Mouse (Mus musculus): Measurements from ENCODE around the gene Cyp2d22. TPM values are rescaled to one million over a fixed set of nuclear protein-coding genes. Genes with fewer than 3 reads are reported as not detected.
"Not testable (repeated sequence)": the region's sequence is repeated elsewhere in the genome, so short reads cannot be mapped to it uniquely, and the experiment has no call there.

Cyp2d22 gene
- polyA plus RNA-seq, 1 experiment = 0.78 TPM

DNA sequence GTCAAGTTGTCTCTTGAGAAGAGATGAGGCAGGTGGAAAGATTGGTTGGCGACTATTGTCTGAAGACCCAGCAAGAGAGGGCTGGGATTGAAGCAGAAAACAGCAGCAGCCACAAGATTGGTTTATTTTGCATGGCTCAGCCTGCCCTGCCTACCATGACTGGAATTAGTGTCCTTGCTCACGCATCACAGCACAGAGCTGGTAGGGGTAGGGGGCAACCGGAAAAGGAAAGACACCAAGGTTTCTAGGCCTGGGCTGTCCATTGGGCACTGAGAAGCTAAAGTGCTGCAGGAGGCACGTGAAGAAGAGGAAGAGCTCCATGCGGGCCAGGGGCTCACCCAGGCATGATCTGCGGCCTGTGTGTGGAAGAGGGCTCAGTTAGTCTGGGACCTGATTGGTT, 22.7 kb upstream of the Cyp2d22 start:
- no peak for TF ChIP-seq POLR2A (IDR thresholded peaks at IDR 0.05; ENCODE audit: borderline replicate concordance, low read depth, low read length)
- TF ChIP-seq CTCF (IDR thresholded peaks at IDR 0.05; ENCODE audit: low read depth, low read length) = no peak
- Histone ChIP-seq H3K4me3 (ENCODE audit: insufficient read depth, low read length) (no peak overlapping the region), H3K4me1 (ENCODE audit: control insufficient read depth, insufficient read depth, low read length) (no peaks in the 10 kb centered on the region), H3K27ac (ENCODE audit: insufficient read depth, low read depth, low read length) (no peak overlapping the region)

DNA sequence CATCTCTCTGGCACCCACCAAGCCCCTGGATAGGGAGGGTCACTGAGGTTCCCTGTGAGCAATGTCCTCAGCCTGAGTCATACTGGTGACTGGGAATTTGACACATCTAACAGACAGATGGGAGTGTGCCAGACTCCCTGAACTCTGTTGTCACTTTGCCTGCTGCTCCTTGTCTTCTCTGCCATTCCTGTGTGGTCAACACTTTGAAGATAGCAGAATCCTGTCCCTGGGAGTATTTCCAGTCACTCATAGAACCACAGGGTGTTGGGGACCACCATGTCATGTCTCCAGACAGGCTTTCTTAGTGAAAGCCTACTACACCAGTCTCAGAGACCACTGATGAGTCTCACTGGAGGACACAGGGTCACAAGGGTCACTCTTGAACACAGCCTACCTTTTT, 22.0 kb upstream of the Cyp2d22 start:
- Histone ChIP-seq H3K4me1 (ENCODE audit: control insufficient read depth, insufficient read depth, low read length) (no peaks in the 10 kb centered on the region), H3K27ac (ENCODE audit: insufficient read depth, low read depth, low read length) (no peak overlapping the region), H3K4me3 (ENCODE audit: insufficient read depth, low read length) (no peak overlapping the region)
- TF ChIP-seq CTCF (IDR thresholded peaks at IDR 0.05; ENCODE audit: low read depth, low read length) (no peak), POLR2A (IDR thresholded peaks at IDR 0.05; ENCODE audit: borderline replicate concordance, low read depth, low read length) (no peak)

DNA sequence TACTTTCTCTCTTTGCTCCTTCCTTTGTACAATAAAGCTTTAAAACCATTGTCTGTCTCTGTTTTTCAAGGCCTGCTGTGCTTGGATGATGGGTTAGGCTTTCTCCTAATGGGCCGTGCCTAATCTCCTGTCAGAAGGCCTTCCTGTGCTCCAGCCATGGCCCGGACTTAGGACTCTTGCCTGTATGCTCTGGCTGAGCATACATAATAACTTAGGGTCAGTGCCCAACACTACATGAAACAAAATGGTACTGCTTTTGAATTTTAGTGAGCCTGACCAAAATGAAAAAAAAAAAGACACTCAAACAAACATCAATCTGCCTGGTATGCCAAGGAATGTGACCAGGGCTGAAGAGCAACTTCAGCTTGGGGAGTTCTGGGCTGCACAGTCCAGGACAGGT, 21.5 kb upstream of the Cyp2d22 start:
- TF ChIP-seq POLR2A (IDR thresholded peaks at IDR 0.05; ENCODE audit: borderline replicate concordance, low read depth, low read length) = no peak
- no peak for TF ChIP-seq CTCF (IDR thresholded peaks at IDR 0.05; ENCODE audit: low read depth, low read length)
- no peak overlapping the region for H3K4me3 ChIP-seq (ENCODE audit: insufficient read depth, low read length)
- no peak overlapping the region for H3K27ac ChIP-seq (ENCODE audit: insufficient read depth, low read depth, low read length)
- no peaks in the 10 kb centered on the region for H3K4me1 ChIP-seq (ENCODE audit: control insufficient read depth, insufficient read depth, low read length)

DNA sequence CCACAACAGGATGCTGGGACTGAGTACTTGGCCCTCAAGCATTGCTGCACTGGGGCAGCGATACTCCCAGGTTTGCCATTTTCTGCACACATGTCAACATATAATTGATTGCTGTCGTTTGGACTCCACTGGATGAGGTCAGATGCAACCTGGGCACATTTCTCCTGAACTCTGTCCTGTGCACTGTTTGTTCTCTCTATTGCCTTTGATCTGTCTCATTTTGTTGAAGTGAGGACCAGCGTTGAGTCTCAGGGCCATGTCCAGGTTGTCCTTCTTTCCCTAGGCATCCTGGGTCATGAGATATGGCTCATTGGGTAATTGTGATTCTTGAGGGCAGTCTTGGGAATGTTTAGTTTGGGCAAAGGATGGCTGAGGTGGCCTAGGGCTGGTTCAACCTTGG, 15.9 kb upstream of the Cyp2d22 start:
- not testable (repeated sequence) for H3K27ac ChIP-seq (ENCODE audit: insufficient read depth, low read depth, low read length); H3K4me3 ChIP-seq (ENCODE audit: insufficient read depth, low read length); H3K4me1 ChIP-seq (ENCODE audit: control insufficient read depth, insufficient read depth, low read length)

DNA sequence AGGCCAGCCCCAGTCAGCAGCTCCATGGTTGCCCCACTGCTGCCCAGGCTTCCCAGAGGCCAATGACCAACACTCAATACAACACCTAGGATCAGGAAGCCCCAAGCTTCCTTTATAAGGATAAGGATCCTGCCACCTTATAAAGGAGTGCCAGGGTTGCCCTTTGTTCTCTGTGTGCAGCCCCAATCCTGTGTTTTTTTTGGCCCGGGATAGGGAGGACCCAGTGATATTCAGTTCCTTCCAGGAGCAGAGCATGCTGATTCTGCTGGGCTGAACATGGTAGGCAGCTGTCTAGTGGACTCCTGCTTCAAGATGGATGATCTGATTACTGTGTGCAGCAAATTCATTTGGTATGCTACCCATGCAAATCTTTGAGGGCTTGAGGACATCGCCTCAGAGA, 13.9 kb upstream of the Cyp2d22 start, which contains the start of gene Cyp2d11:
Gene Cyp2d11, minus strand, starts transcription at position 101 of the 400 bp plus-strand sequence.
- not testable (repeated sequence) for H3K27ac ChIP-seq (ENCODE audit: insufficient read depth, low read depth, low read length); H3K4me3 ChIP-seq (ENCODE audit: insufficient read depth, low read length); H3K4me1 ChIP-seq (ENCODE audit: control insufficient read depth, insufficient read depth, low read length)

DNA sequence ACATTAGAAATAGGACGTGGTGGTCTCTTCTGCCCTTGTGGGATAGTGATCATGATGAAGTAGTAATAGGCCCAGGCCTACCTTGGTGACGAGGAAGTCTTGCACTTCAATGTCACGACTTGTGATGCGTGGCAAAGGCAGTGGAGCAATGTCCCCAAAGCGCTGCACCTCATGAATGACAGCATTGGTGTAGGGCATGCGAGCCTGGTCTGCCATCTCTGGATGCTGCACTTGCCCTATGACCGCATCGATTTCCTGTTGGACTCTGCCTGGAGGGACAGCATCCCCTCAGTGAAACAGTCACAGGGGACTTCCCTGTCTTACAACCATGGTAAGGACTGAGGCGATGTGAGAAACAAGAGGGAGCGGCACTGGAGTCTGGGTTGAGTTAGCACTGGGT, 9.9 kb upstream of the Cyp2d22 start:
- not testable (repeated sequence) for H3K4me1 ChIP-seq (ENCODE audit: control insufficient read depth, insufficient read depth, low read length); H3K27ac ChIP-seq (ENCODE audit: insufficient read depth, low read depth, low read length); H3K4me3 ChIP-seq (ENCODE audit: insufficient read depth, low read length)

DNA sequence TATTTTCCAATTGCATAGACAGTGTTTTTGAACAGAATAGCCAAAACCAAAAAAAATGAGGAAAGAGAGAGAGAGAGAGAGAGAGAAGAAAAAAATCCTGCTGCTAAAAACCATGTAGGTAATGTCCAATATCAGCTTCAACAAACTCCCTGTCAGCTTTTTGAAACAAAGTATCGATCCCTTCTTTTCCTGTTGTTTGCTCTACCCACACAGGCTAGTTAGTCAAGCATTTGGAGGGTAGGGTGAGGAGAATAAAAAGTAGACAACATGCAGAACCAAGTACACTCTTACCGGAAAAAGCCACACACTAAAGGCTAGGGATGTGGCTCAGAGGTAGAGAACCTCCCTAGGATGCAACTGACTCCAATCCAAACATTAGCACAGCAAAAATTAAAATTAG, 5.7 kb upstream of the Cyp2d22 start:
- Histone ChIP-seq H3K4me3 (ENCODE audit: insufficient read depth, low read length) (no peak overlapping the region), H3K27ac (ENCODE audit: insufficient read depth, low read depth, low read length) (no peak overlapping the region), H3K4me1 (ENCODE audit: control insufficient read depth, insufficient read depth, low read length) (no peaks in the 10 kb centered on the region)
- no peak for TF ChIP-seq POLR2A (IDR thresholded peaks at IDR 0.05; ENCODE audit: borderline replicate concordance, low read depth, low read length)
- no peak for TF ChIP-seq CTCF (IDR thresholded peaks at IDR 0.05; ENCODE audit: low read depth, low read length)

DNA sequence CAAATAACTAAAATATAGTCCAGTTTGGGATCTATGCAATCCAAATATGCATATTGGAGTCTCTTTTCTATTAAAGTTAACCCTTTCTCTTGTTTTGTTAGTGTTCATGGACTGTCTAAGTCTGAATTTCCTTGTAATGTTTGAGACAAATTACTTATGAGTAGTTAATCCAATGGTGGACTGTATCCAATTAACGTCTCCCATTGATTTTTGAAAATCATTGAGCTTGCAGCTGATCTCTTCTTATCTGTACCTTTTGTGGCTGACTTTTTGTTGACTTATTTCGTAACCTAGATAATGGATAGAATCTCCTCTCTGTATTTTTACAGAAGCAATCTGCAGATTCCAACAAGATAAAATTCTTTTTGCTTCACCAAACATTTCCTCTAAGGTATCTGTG, 2.4 kb upstream of the Cyp2d22 start:
- Histone ChIP-seq H3K4me3 (ENCODE audit: insufficient read depth, low read length) (no peak overlapping the region), H3K27ac (ENCODE audit: insufficient read depth, low read depth, low read length) (no peak overlapping the region), H3K4me1 (ENCODE audit: control insufficient read depth, insufficient read depth, low read length) (0 out of 2 replicates have a peak, but pooled peaks cover 3% of the 10 kb centered on the region)
- TF ChIP-seq POLR2A (IDR thresholded peaks at IDR 0.05; ENCODE audit: borderline replicate concordance, low read depth, low read length) = no peak
- TF ChIP-seq CTCF (IDR thresholded peaks at IDR 0.05; ENCODE audit: low read depth, low read length) = no peak

DNA sequence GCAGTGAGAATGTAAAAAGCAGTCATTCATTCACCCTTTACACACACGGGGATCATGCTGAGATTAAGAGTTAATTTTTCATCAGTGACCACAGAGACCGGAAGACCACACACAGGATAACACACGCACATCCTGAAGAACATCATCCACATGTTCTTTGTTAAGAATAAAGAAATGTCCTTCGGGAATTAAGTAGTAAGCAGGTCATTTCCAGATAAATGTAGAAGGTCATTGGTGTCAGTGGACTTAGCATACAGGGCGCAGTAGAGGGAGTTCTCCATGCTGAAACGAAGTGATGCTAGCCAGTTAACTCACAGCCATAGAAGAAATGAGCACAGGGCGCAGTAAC, 628 bp upstream of the Cyp2d22 start:
- Histone ChIP-seq H3K4me1 (ENCODE audit: control insufficient read depth, insufficient read depth, low read length) (0 out of 2 replicates have a peak, but pooled peaks cover 3% of the 10 kb centered on the region), H3K27ac (ENCODE audit: insufficient read depth, low read depth, low read length) (no peak overlapping the region), H3K4me3 (ENCODE audit: insufficient read depth, low read length) (no peak overlapping the region)
- TF ChIP-seq CTCF (IDR thresholded peaks at IDR 0.05; ENCODE audit: low read depth, low read length) (no peak), POLR2A (IDR thresholded peaks at IDR 0.05; ENCODE audit: borderline replicate concordance, low read depth, low read length) (no peak)

DNA sequence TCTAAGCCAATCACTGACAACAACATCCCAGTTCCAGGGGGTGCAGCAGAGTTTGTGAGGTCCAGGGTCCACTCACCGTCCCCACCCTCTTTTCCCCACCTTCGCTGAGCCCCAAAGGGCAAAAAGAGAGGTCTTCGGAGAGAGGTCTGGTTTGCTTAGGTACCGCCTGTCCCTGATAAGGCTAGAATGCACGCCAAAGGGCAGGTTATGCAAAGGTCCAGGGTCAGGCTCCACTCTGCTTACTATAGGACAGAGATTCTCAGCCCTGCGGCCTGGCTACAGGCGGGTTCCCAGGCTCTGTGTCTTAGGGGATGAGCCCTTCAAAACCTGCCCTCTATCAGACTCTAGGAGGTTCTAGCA, 569 bp downstream of the Cyp2d22 start:
- Histone ChIP-seq H3K4me1 (ENCODE audit: control insufficient read depth, insufficient read depth, low read length) (0 out of 2 replicates have a peak, but pooled peaks cover 3% of the 10 kb centered on the region), H3K27ac (ENCODE audit: insufficient read depth, low read depth, low read length) (no peak overlapping the region), H3K4me3 (ENCODE audit: insufficient read depth, low read length) (no peak overlapping the region; the same call in 1 of the 2 replicates)
- TF ChIP-seq CTCF (IDR thresholded peaks at IDR 0.05; ENCODE audit: low read depth, low read length) = no peak
- TF ChIP-seq POLR2A (IDR thresholded peaks at IDR 0.05; ENCODE audit: borderline replicate concordance, low read depth, low read length) = no peak

DNA sequence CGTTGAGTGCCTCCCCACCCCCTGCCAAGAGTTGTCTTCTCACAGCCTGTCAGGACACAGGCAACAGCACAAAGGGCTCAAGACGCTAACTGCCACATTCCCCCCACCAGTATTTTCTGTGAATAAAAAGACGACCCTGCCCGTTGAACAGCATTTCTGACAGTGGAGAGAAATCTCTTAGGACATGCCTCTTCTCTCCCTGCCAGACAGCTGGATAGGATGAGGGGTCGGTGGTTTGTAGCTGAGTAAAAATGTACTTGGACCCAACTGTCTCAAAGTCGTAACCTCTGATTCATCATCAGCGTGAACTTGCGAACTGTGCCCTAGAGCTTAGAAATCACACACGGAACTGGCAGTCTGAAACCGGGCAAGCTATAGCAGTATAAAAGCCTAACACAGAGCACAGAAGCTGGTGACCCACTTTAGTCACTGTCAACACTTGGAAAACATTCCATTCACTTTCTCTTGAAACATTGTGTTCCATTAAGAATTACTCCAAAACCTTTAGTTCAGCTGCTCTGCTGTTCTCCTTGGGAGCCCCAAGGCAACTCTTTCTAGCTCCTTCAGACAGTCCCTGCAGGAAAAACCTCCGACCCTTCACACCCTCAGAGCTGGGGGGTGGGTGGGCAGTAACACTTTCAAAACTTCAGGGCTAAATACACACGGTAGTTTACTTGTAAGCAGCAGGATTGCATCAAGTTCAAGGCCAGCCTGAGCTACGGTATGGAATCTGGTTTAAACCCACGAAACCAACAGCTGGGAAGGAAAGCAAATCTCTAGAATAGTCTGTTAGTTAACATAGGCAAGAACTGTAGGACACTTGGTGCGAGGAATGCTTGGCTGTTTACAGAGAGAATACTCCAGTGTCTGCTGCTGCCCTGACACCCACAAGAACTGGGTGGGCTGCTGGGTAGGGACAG, 1.5 kb downstream of the Cyp2d22 start:
- H3K27ac ChIP-seq (ENCODE audit: insufficient read depth, low read depth, low read length) = no peak overlapping the region
- H3K4me3 ChIP-seq (ENCODE audit: insufficient read depth, low read length) = no peak overlapping the region
- H3K4me1 ChIP-seq (ENCODE audit: control insufficient read depth, insufficient read depth, low read length) = 0 out of 2 replicates have a peak, but pooled peaks cover 3% of the 10 kb centered on the region
- TF ChIP-seq POLR2A (IDR thresholded peaks at IDR 0.05; ENCODE audit: borderline replicate concordance, low read depth, low read length) = no peak
- no peak for TF ChIP-seq CTCF (IDR thresholded peaks at IDR 0.05; ENCODE audit: low read depth, low read length)
